Mouse (Mus musculus): ENCODE data around the gene Khsrp.

DNA sequence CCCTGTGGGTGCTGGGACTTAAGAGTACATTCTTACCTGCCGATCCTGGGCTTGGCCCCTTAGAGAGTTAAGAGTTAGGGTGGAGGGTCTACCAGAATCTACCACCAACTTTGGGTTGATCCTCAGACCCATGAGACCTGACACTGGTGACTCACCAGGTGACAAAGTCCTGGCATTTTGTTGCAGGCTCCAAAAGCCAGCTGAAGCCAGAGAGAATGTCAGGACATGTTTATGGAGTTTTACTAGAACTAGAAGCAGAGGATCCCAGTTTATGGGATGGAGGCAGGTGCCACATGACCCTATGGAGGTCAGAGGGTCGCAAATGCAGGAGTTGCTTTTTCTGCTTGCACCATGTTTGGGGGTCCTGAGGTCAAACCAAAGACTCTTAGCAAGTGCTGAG, 34.8 kb downstream of the Khsrp start:
- TF ChIP-seq CTCF (IDR thresholded peaks at IDR 0.05; ENCODE audit: extremely low read depth, insufficient read depth, insufficient read length, insufficient replicate concordance) (no peak), POLR2A (IDR thresholded peaks at IDR 0.05; ENCODE audit: low read depth, low read length) (no peak)
